18 mouse cellular contexts compared by ENCODE assay signal in genomic region chr17:49628875-49629274, GRCm38 (mm10). TPM values are rescaled to one million over a fixed set of nuclear protein-coding genes. Genes with fewer than 3 reads are reported as not detected.
A peak's percentile ranks its signal among the peaks of the same experiment; 100 is the strongest.
DNase-seq lines count a peak whose midpoint lies in the region; ATAC-seq and TF ChIP-seq lines count a peak whose summit lies in the region.
"Had no signal": no experiment of that assay in that cellular context is flagged by ENCODE, and none has a peak within 500 bp of the region (broad histone marks: within the 10 kb centered on the region; RNA-seq: fewer than 3 reads in every experiment).

No protein-coding gene starts in this region.

- H3K27me3 ChIP-seq in heart, postnatal 0 days (ENCODE audit: control insufficient read depth, insufficient read depth, low read length): no peaks in the 10 kb centered on the region
- H3K27me3 ChIP-seq in liver, postnatal 0 days (ENCODE audit: insufficient read depth, low read length): no peaks in the 10 kb centered on the region
- H3K27me3 ChIP-seq in liver, embryonic 11.5 days (replicated peaks; ENCODE audit: control insufficient read depth, insufficient read depth, low read length): no peaks in the 10 kb centered on the region
- no peaks in the 10 kb centered on the region for H3K27me3 ChIP-seq in MEL (ENCODE audit: control insufficient read depth in 1 of 2, insufficient read depth in 2 of 2, low read length in 2 of 2)
- H3K27me3 ChIP-seq: limb, embryonic 13.5 days; midbrain, embryonic 12.5 days had no signal

- no peaks in the 10 kb centered on the region for H3K79me2 ChIP-seq in MEL (ENCODE audit: control insufficient read depth, insufficient read depth, low read length, poor library complexity)

- peak; percentile 4; the same call in 1 of the 2 replicates for TF ChIP-seq RAD21 in MEL (IDR thresholded peaks at IDR 0.05; ENCODE audit: low read depth, low read length)

- peaks cover 18% of the 10 kb centered on the region for H3K4me1 ChIP-seq in heart, postnatal 0 days (ENCODE audit: control insufficient read depth, insufficient read depth)
- H3K4me1 ChIP-seq in liver, postnatal 0 days (ENCODE audit: insufficient read depth): no peaks in the 10 kb centered on the region
- no peaks in the 10 kb centered on the region; the same call in 1 of the 2 replicates for H3K4me1 ChIP-seq in liver, embryonic 11.5 days (replicated peaks; ENCODE audit: control insufficient read depth, insufficient read depth, low read length)
- no peaks in the 10 kb centered on the region for H3K4me1 ChIP-seq in MEL (ENCODE audit: control insufficient read depth in 1 of 2, insufficient read depth in 2 of 2, low read length in 2 of 2)
- H3K4me1 ChIP-seq: midbrain, embryonic 12.5 days had no signal

- H3K27ac ChIP-seq in heart, postnatal 0 days (ENCODE audit: low read depth): no peak overlapping the region
- no peak overlapping the region for H3K27ac ChIP-seq in liver, postnatal 0 days (ENCODE audit: low read depth)
- H3K27ac ChIP-seq in liver, embryonic 11.5 days (ENCODE audit: low read depth, low read length): no peak overlapping the region
- H3K27ac ChIP-seq in MEL (ENCODE audit: control insufficient read depth, low read depth, low read length): no peak overlapping the region
- H3K27ac ChIP-seq: limb, embryonic 13.5 days; midbrain, embryonic 12.5 days had no signal

- intact Hi-C loops in heart, postnatal 10 days (cut with DNase I): no loop called here

- 0 out of 2 replicates have a peak, but pooled peaks have one; percentile 12 for TF ChIP-seq CTCF in heart, postnatal 0 days (IDR thresholded peaks at IDR 0.05; ENCODE audit: low read depth)
- TF ChIP-seq CTCF in liver, postnatal 0 days (IDR thresholded peaks at IDR 0.05; ENCODE audit: low read depth): peak; percentile 21; the same call in 1 of the 2 replicates
- TF ChIP-seq CTCF in MEL (IDR thresholded peaks at IDR 0.05 in 2 of 3, conservative IDR thresholded peaks at IDR 0.05 in 1 of 3; ENCODE audit: control insufficient read depth in 1 of 3, insufficient read depth in 1 of 3, low read depth in 2 of 3, low read length in 3 of 3, poor library complexity in 1 of 3, severe bottlenecking in 1 of 3): peak in 1 of 3 experiments; percentile 12; a peak in 1 of 6 replicates

- no peak overlapping the region for H3K9ac ChIP-seq in heart, postnatal 0 days (replicated peaks; ENCODE audit: low read depth, low read length)
- no peak overlapping the region for H3K9ac ChIP-seq in liver, postnatal 0 days (replicated peaks)
- H3K9ac ChIP-seq in liver, embryonic 11.5 days (ENCODE audit: low read depth, low read length): no peak overlapping the region
- H3K9ac ChIP-seq in MEL (ENCODE audit: control insufficient read depth, low read depth, low read length, poor library complexity, severe bottlenecking): no peak overlapping the region
- H3K9ac ChIP-seq: limb, embryonic 13.5 days; midbrain, embryonic 12.5 days had no signal

- WGBS in heart, postnatal 0 days: 93% methylated on average over 8 of the region's 8 CpGs
- WGBS in liver, postnatal 0 days (ENCODE audit: insufficient replicate concordance): 88% methylated on average over 8 of the region's 8 CpGs
- WGBS in liver, embryonic 11.5 days: 87% methylated on average over 8 of the region's 8 CpGs

- TF ChIP-seq POLR2A in MEL (IDR thresholded peaks at IDR 0.05; ENCODE audit: control insufficient read depth in 1 of 2, insufficient read depth in 1 of 2, low read depth in 1 of 2, low read length in 2 of 2, poor library complexity in 1 of 2): no peak

- no peaks in the 10 kb centered on the region for H3K9me3 ChIP-seq in heart, postnatal 0 days (replicated peaks; ENCODE audit: control insufficient read depth, low read length)
- H3K9me3 ChIP-seq in liver, postnatal 0 days (ENCODE audit: low read length): no peaks in the 10 kb centered on the region
- H3K9me3 ChIP-seq in liver, embryonic 11.5 days (ENCODE audit: control insufficient read depth, low read length): no peaks in the 10 kb centered on the region
- no peaks in the 10 kb centered on the region for H3K9me3 ChIP-seq in MEL (replicated peaks; ENCODE audit: insufficient read depth, low read length)
- H3K9me3 ChIP-seq: limb, embryonic 13.5 days; midbrain, embryonic 12.5 days had no signal

- H3K36me3 ChIP-seq in heart, postnatal 0 days (replicated peaks; ENCODE audit: control insufficient read depth, insufficient read depth, low read length): no peaks in the 10 kb centered on the region
- H3K36me3 ChIP-seq in liver, postnatal 0 days (replicated peaks; ENCODE audit: insufficient read depth, low read length): no peaks in the 10 kb centered on the region
- no peaks in the 10 kb centered on the region for H3K36me3 ChIP-seq in liver, embryonic 11.5 days (ENCODE audit: control insufficient read depth, insufficient read depth, low read length)
- no peaks in the 10 kb centered on the region for H3K36me3 ChIP-seq in MEL (ENCODE audit: control insufficient read depth in 1 of 2, insufficient read depth in 2 of 2, low read length in 2 of 2)
- H3K36me3 ChIP-seq: limb, embryonic 13.5 days; midbrain, embryonic 12.5 days had no signal

- no peak for TF ChIP-seq EP300 in heart, postnatal 0 days (IDR thresholded peaks at IDR 0.05; ENCODE audit: low read depth)
- TF ChIP-seq EP300 in liver, postnatal 0 days (IDR thresholded peaks at IDR 0.05; ENCODE audit: low read depth): no peak
- TF ChIP-seq EP300 in MEL (IDR thresholded peaks at IDR 0.05; ENCODE audit: low read depth in 1 of 2, low read length in 2 of 2): no peak

- DNase-seq in heart, postnatal 0 days (ENCODE audit: low spot score): no peak
- no peak for DNase-seq in heart, postnatal 10 days
- no peak for DNase-seq in liver, postnatal 0 days
- no peak for DNase-seq in liver, embryonic 11.5 days (ENCODE audit: low spot score)
- DNase-seq in 416B (ENCODE audit: low read depth) (peak; percentile 4), MEL (ENCODE audit: low read depth, low spot score) (peak; percentile 3)
- DNase-seq in frontal cortex, adult 2 months (ENCODE audit: extremely low spot score in 1 of 2, low spot score in 1 of 2): no peak
- DNase-seq in kidney, adult 9 months: no peak
- DNase-seq: adrenal gland, postnatal 25 days; cerebellum, adult 9-10 months; gastrocnemius, postnatal 25 days; heart, postnatal 36 days; lung, adult 18-20 months; thymus, adult 2 months had no signal

- H3K4me2 ChIP-seq in heart, postnatal 0 days (ENCODE audit: low read depth, low read length): no peak overlapping the region
- no peak overlapping the region for H3K4me2 ChIP-seq in liver, postnatal 0 days (ENCODE audit: low read depth, low read length)
- no peak overlapping the region for H3K4me2 ChIP-seq in liver, embryonic 11.5 days
- H3K4me2 ChIP-seq: heart, embryonic 11.5 days; limb, embryonic 13.5 days; midbrain, embryonic 12.5 days had no signal

- H3K4me3 ChIP-seq in heart, postnatal 0 days (ENCODE audit: low read depth, low read length): no peak overlapping the region
- H3K4me3 ChIP-seq in liver, postnatal 0 days (ENCODE audit: low read depth, low read length): no peak overlapping the region
- H3K4me3 ChIP-seq in liver, embryonic 11.5 days (ENCODE audit: low read depth, low read length): no peak overlapping the region
- no peak overlapping the region for H3K4me3 ChIP-seq in MEL (ENCODE audit: control insufficient read depth in 1 of 2, insufficient read depth in 1 of 2, low read depth in 2 of 2, low read length in 2 of 2)
- H3K4me3 ChIP-seq: limb, embryonic 13.5 days; midbrain, embryonic 12.5 days had no signal

- ATAC-seq in heart, postnatal 0 days (ENCODE audit: insufficient read depth, low read depth): no peak
- ATAC-seq in liver, postnatal 0 days: no peak
- ATAC-seq in liver, embryonic 11.5 days (replicated peaks; ENCODE audit: low FRiP score): no peak

TF ChIP-seq in MEL, 35 proteins besides CTCF, POLR2A, EP300 and RAD21:
- no peak for TF ChIP-seq POLR2AphosphoS5 (IDR thresholded peaks at IDR 0.05; ENCODE audit: borderline replicate concordance, low read depth, low read length)
- TF ChIP-seq MAFK (IDR thresholded peaks at IDR 0.05; ENCODE audit: borderline replicate concordance, low read depth, low read length): no peak
- TF ChIP-seq UBTF (IDR thresholded peaks at IDR 0.05; ENCODE audit: borderline replicate concordance, insufficient read depth, low read depth, low read length): no peak
- no peak for TF ChIP-seq MYC (IDR thresholded peaks at IDR 0.05; ENCODE audit: low read depth, low read length)
- TF ChIP-seq JUND (IDR thresholded peaks at IDR 0.05; ENCODE audit: low read depth, low read length): no peak
- TF ChIP-seq E2F4 (IDR thresholded peaks at IDR 0.05; ENCODE audit: borderline replicate concordance, low read depth, low read length): no peak
- no peak for TF ChIP-seq MYB (IDR thresholded peaks at IDR 0.05; ENCODE audit: low read depth, low read length)
- TF ChIP-seq TBP (IDR thresholded peaks at IDR 0.05; ENCODE audit: low read depth, low read length): no peak

RNA-seq across cellular contexts. Expression of gene Kif6, which starts 13.9 kb away (rescaled TPM):
- 3.2 and 40.5 TPM in 2 replicates for total RNA-seq in heart, postnatal 0 days (2014; rRNA removed; ENCODE audit: low replicate concordance)
- 1.7 and 2.0 TPM in 2 replicates for polyA plus RNA-seq in heart, postnatal 0 days (2015; fragmentation: Nextera tagmentation; extraction: Ambion mirVana)
- 1 to 10 TPM; 4.3 to 5.7 TPM for total RNA-seq in heart, postnatal 10 days (2021)
- polyA plus RNA-seq in liver, postnatal 0 days (2015; fragmentation: Nextera tagmentation; extraction: Ambion mirVana): not detected in 2 replicates
- 0.43 and 0.92 TPM in 2 replicates for polyA plus RNA-seq in liver, embryonic 11.5 days (2014; fragmentation: Nextera tagmentation; extraction: Ambion mirVana)
- not detected in 2 replicates for total RNA-seq in MEL (2012; rRNA removed)
- not detected for polyA plus RNA-seq in MEL (2012; ENCODE audit: insufficient read depth in 1 of 2, insufficient read length in 2 of 2, low read depth in 1 of 2, low replicate concordance in 2 of 2, missing spikeins in 1 of 2)
- 1.3 and 1.6 TPM in 2 replicates for polyA plus RNA-seq in frontal cortex, adult 2 months (2012; rRNA removed)
- total RNA-seq: neutrophil, adult 5-6 weeks had no signal

Comparison
In these comparisons a context has a peak if more than half of its experiments do, and no peak if none do; other contexts are left out.
1. DNase-seq: peak in 416B (single experiment) and MEL (single experiment); none in heart, postnatal 0 days (single experiment), heart, postnatal 10 days (0 of 2), liver, postnatal 0 days (single experiment), liver, embryonic 11.5 days (single experiment), frontal cortex, adult 2 months (0 of 2) and kidney, adult 9 months (single experiment).